Mouse (Mus musculus) T-helper 2 cell (primary cell): ENCODE data around the gene Prr15l.

Source experiments
- in situ Hi-C: fragments of 300-600 bp; cut with MboI, MseI; formaldehyde crosslinking; loops from one replicate; pipeline ENCODE4 v1.15.1; 2025; ENCODE audit warnings: high pct_unique_total_duplicates

Prr15l gene

DNA sequence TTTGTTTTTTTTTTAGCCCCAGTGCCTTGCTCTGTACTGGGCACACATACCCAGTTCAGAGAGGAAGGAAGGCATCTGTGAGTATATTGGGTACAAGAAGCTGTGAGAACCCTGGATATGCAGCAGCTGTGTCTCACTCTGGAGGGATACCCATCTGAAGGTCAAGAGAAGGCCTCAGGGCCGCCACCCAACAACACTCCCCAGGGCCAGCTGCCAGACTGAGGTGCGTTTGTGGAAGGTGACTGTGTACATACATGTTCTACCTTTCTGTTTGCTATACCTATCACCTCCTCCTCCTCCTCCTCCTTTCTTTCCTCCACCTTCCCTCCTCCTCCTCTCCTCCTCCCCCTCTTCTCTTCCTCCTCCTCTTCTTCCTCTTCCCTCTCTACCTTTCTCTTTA is at the start of gene Prr15l:
Gene Prr15l, plus strand, starts transcription at position 17 of the 400 bp plus-strand sequence.
- in situ Hi-C loops: no loop called here

GRCm38 (mm10) chr11:96878715-96879114 is 49.2 kb upstream of the Prr15l start:
- in situ Hi-C loops: no loop called here

DNA sequence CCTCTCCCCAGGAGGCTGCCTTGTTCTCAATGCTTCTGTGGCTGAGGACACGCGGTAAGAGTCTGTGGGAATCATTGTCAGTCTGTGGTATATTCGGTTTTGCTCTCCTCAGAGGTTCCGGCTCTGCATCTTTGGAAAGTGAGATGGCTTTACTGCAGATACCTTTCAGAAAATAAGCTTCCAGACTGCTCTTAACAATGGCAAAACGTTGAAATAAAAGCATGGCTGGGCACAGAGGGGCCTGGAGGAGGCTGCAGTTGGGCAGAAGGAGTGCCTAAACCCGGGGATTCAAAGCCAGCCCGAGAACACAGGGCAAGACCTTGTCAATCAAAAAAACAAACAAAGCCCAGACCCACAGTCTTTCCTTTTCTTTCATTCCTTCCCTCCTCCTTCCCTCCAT is 48.5 kb upstream of the Prr15l start:
- in situ Hi-C loops: no loop called here

DNA sequence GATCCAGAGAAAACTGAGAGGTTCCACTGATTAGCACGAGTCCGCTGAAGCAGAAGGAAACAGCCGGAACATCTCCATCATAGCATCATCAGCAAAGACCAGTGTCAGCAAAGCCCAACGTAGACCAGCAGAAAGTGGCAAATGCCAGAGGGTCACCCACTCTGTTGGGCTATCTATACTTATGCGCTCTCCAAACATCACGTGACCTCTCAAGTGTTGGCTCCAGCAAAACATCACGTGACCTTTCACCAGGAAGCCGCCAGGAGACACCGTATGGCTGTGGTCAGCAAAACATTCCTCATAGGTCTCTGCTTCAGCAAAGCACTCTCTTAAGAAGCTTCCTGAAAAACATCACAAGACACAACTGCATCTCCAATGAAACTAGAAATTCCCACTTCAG is 47.6 kb upstream of the Prr15l start:
- in situ Hi-C loops: no loop called here

DNA sequence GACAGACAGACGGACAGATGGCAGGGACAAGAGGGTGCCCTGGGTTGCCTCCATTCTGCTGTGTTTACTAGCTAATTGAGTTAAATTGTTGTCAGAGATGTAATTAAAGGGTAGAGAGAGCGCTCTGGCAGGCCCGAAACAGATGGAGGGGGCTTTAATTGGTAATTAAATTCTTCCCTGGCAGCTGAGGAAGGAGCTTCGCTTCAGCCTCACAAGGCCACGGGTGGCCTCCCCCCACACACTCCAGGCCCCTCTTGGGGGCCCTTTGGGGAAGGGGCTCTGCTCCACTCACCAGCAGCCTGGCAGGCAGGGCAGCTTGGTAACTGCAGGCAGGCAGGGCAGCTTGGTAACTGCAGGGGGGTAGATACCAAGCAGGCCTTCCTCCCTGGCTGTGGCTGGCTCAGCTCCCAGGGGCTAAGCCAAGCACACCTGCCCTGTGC is 42.0 kb upstream of the Prr15l start:
- in situ Hi-C loops: no loop called here

DNA sequence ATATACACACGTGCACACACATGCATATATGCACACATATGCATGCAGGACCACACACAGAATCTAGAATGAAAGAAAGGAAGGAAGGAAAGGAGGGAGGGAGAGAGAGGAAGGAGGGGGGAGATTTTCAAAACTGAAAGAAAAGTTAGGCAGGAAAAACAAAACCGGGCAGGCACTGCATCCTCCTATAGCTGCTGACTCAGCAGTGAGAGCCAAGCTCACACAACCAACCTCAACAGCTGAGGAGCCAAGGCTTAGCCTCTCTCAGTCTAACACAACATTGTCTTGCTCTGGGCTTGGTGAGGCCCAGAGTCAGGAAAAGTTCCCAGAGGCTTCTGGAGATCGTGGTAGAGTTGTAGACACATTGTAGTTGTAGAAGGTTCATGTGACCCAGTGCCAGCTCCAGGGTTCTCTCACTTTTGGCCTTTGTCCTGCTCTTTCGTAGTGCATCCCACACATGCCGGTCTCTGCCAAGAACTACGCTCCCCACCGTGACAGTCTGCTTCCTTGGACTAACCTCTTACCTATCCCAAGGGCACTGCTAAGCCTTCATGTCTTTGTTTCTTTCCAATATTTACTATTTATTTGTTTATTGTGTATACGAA is 40.9 kb upstream of the Prr15l start:
- in situ Hi-C loops: no loop called here

DNA sequence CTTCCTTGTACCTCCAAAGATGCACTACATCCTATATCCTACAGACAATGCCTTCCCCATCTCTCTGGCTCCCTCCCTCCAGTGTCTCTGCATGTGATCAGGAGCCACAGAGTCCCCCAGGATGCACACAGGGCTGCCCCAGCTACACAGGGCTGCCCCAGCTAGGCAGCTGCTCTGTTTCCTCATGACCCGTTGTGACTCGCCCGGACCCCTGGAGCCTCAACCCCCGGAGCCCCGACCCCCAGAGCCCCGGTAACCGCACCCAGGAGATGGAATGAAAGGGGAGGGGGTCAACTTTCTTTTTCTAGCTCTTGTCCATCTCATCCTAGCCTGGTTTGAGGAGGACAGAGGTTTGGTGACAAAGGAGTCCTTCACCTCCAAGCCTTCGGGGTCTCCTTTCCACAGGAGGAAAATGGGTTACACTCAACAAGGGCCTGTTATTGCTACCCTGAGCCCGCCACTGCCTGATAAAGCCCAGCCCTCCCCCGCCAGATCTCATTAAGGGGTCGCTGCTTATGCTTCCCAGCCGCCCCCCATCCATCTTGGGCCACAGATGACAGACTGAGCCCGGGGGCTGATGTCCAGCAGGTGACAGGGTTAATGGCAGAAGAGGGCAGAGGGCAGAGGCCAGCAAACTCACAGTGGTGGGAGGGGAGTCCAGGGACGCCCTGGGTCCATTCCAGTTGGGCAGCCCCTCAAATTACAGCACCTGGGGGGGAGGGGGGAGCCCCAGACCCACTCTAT is 35.9 kb upstream of the Prr15l start:
- in situ Hi-C loops: no loop called here

- in situ Hi-C loops: no loop called here
Observed at GRCm38 (mm10) chr11:96893203-96893842, 34.6 kb upstream of the Prr15l start.

GRCm38 (mm10) chr11:96895886-96896285 is 32.0 kb upstream of the Prr15l start:
- in situ Hi-C loops: no loop called here

DNA sequence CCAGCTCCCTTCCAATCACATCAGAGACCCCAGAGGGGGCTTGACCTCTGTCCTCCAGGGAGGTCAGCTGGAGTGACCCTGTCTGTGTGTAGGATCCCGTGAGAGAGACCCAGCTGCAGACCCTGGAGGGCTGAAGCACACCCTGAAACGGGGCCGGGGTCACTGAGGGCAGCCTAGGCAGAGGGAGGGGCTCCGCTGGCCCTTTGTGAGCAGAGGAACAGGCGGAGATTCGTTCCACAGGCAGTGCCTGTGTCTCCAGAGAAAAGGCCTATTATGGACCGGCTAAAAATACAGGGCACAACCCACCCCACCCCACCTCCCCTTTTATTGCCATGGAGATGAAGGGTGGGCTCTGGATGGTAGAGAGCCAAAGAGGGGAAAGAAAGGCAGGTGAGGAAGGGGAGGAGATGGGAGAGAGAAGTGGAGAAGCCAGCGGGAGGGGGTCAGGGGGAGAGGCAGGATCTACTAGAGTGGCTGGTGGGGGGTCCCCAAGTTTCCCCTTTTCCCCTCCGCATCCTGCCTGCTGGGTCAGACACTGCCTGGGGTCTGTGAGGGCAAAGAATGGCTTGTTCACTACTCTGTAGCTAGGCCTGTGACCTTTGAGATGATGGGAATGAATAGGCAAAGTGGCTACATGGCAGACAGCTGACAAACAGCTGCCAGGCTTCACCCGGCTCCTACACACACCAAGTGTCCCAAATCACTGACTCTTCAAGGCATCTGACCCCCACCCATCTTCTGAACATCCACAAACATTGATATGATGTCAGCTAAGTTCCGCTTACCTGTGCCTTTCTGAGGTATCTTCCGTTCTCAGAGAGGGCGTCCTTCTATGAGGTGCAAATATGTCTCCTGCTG is 28.2 kb upstream of the Prr15l start:
- in situ Hi-C loops: no loop called here

GRCm38 (mm10) chr11:96901332-96901731 is 26.6 kb upstream of the Prr15l start:
- in situ Hi-C loops: no loop called here

- in situ Hi-C loops: no loop called here
Observed at GRCm38 (mm10) chr11:96902639-96903635, 25.0 kb upstream of the Prr15l start.

DNA sequence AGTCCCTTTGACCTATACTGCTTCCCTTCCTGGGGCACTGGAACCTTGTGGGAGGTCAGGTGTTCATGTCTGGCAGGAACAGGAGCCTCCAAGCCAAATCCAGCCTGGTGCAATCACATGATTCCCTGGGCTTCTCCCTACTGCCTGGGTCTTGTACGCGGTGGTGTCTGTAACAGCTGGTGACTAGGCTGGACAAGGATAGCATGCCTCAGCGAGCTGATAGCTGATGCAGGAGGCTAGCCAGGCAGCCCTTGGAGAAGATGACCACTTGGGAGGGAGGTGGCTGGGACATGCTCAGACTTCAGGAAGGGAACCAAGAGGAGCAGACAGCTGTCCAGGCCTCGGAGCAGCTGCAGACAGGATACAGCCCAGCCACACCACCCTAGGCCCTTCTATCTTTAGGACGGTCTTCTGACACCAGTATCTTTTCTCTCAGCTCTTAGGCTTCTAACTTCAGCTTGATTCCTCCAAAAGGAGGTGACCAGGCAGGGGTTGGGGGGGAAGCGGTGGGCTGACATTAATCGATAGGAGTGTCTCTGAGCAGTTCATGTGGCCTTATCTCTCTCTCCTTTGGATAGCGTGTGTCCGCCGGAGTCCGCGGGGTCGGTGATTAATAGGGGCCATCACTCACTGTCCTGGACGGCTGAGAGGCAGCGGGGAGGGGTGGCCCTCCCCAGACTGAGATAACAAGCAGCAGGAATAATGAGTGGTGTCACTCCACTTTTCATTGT is 21.3 kb upstream of the Prr15l start:
- in situ Hi-C loops: no loop called here

DNA sequence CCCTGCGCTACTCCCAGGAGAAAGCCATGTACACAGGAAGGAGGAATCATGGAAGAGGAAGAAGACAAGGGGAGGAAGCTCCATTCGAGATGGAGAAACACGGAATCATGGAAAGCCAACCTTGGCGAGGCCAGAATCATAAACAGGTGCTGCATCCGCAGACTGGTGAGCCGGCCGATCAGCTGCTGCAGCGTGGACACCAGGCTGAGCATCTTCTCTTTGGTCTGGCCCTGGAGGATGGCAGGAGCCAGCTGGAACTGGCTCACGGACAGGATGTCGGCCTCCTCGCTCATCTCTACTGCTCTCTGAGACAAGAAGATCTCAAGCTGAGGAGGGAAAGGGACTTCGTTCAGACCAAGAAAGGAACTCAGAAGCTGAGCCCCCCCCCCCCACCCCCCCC is 19.3 kb upstream of the Prr15l start:
- in situ Hi-C loops: no loop called here

GRCm38 (mm10) chr11:96910003-96910402 is 17.9 kb upstream of the Prr15l start:
- in situ Hi-C loops: loop anchor here (5.0 kb wide), 1 partner anchor 43 kb away; no protein-coding TSS in a partner anchor

GRCm38 (mm10) chr11:96912682-96913081 is 15.2 kb upstream of the Prr15l start:
- in situ Hi-C loops: loop anchor here (5.0 kb wide), 1 partner anchor 45 kb away; no protein-coding TSS in a partner anchor

- in situ Hi-C loops: no loop called here
Observed at GRCm38 (mm10) chr11:96916044-96916884, 11.6 kb upstream of the Prr15l start, which contains the start of gene Cdk5rap3. Gene Cdk5rap3, minus strand, starts transcription at chr11:96916496.

DNA sequence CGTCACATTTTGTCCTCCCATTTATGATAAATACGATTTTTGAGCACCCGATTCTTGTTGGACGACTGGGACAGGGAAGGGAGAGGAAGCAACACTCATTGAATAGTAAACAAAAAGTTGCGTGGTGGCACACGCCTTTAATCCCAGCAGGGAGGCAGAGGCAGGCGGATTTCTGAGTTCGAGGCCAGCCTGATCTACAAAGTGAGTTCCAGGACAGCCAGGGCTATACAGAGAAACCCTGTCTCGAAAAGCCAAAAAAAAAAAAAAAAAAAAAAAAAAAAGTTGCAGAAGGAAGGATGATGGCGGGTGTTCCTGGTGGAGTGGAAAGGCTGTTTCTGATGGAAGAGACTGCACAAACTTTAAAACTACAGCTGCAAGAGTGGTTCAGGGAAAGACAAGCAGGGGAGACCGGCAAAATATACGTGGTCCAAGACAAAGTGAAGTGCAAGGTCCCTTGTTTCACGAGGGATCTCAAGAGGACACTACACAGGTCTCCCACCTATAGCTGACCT is 11.0 kb upstream of the Prr15l start:
- in situ Hi-C loops: no loop called here

GRCm38 (mm10) chr11:96917415-96917814 is 10.5 kb upstream of the Prr15l start:
- in situ Hi-C loops: no loop called here
